Mouse (Mus musculus) forebrain, embryonic 12.5 days (tissue): ENCODE measurements around the gene Pilrb2. TPM values are rescaled to one million over a fixed set of nuclear protein-coding genes. Genes with fewer than 3 reads are reported as not detected.

Experiments used
- ATAC-seq: fragments of 200-750 bp; cut with Nextera tagmentation; 2 replicates; pipeline ENCODE4 v1.8.0; 2017; ENCODE audit warnings: moderate TSS enrichment; ENCODE audit not compliant: low FRiP score
- H3K27ac ChIP-seq: fragments of 300-500 bp; sonication (generic); 2 replicates; pipeline ENCODE4 v1.5.1; 2016; ENCODE audit warnings: mild to moderate bottlenecking
- H3K27me3 ChIP-seq: fragments of 300-500 bp; sonication (generic); 2 replicates; pipeline ENCODE4 v1.6.1; 2016; ENCODE audit warnings: mild to moderate bottlenecking
- H3K36me3 ChIP-seq: fragments of 300-500 bp; sonication (generic); replicated peaks from 2 replicates; pipeline ENCODE4 v1.6.1; 2016; ENCODE audit warnings: mild to moderate bottlenecking
- H3K4me1 ChIP-seq: fragments of 300-500 bp; sonication (generic); 2 replicates; pipeline ENCODE4 v1.6.1; 2016
- H3K4me2 ChIP-seq: fragments of 300-500 bp; sonication (generic); 2 replicates; pipeline ENCODE4 v1.6.1; 2016; ENCODE audit warnings: mild to moderate bottlenecking, moderate library complexity
- H3K4me3 ChIP-seq: fragments of 300-500 bp; sonication (generic); replicated peaks from 2 replicates; pipeline ENCODE4 v1.5.1; 2016; ENCODE audit warnings: mild to moderate bottlenecking
- H3K9ac ChIP-seq: fragments of 300-500 bp; sonication (generic); 2 replicates; pipeline ENCODE4 v1.6.1; 2016; ENCODE audit warnings: mild to moderate bottlenecking
- H3K9me3 ChIP-seq: fragments of 300-500 bp; sonication (generic); 2 replicates; pipeline ENCODE4 v1.6.1; 2016
- WGBS: fragments of 180-500 bp; shearing (Covaris S2); methylation state at CpG from one replicate; pipeline ENCODE4 v1.1.7; 2016; 5-methylcytosine and 5-hydroxymethylcytosine counted together
- polyA plus RNA-seq: library from polyadenylated mRNA; unstranded; fragments of >200 nt; fragmentation: Nextera tagmentation; extraction: Ambion mirVana; gene quantifications from 2 replicates; pipeline ENCODE4 v1.2.1, GENCODE M21; 2016

The Pilrb2 gene
- polyA plus RNA-seq, 1 experiment from 2014 or later, result not detected

DNA sequence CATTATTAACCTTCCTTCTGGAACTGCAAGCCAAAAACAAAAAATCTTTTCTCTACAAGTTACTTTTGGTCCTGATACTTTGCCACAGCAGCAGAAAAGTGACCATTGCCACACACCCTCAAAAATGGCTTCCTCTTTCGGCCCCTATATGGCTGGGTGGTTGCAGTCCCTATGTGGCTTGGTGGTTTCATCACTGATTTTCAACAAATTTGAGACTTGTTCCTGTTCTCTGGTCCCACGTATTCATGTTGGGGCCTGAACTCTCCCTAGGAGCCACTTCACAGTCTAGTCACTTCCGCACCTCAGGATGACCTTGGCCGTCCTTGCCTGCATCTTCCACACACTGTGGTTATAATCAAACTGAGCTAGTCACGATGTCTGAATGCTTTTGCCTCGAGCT is 42.9 kb downstream of the Pilrb2 start:
- H3K27me3 ChIP-seq, result no peaks in the 10 kb centered on the region
- no peak for ATAC-seq
- WGBS, result 83% methylated on average over 6 of the region's 6 CpGs
- H3K9ac ChIP-seq, result no peak overlapping the region
- no peak overlapping the region for H3K27ac ChIP-seq
- H3K36me3 ChIP-seq, result no peaks in the 10 kb centered on the region
- H3K4me3 ChIP-seq, result no peak overlapping the region
- no peaks in the 10 kb centered on the region for H3K4me1 ChIP-seq
- H3K4me2 ChIP-seq, result no peak overlapping the region
- no peaks in the 10 kb centered on the region for H3K9me3 ChIP-seq

- Histone ChIP-seq H3K36me3 (no peaks in the 10 kb centered on the region), H3K9me3 (no peaks in the 10 kb centered on the region), H3K9ac (no peak overlapping the region), H3K4me1 (no peaks in the 10 kb centered on the region), H3K4me3 (no peak overlapping the region), H3K4me2 (no peak overlapping the region), H3K27me3 (no peaks in the 10 kb centered on the region), H3K27ac (no peak overlapping the region)
- WGBS, result 67% methylated on average over 7 of the region's 7 CpGs
- ATAC-seq, result no peak
These were observed 45.2 kb downstream of the Pilrb2 start for GRCm38 (mm10) chr5:137826421-137826820.

- ATAC-seq, result no peak
- Histone ChIP-seq H3K27ac (no peak overlapping the region), H3K9ac (no peak overlapping the region), H3K4me3 (no peak overlapping the region), H3K4me1 (no peaks in the 10 kb centered on the region), H3K27me3 (no peaks in the 10 kb centered on the region), H3K4me2 (no peak overlapping the region), H3K36me3 (no peaks in the 10 kb centered on the region), H3K9me3 (no peaks in the 10 kb centered on the region)
- WGBS, result 81% methylated on average over 2 of the region's 2 CpGs
These were observed 45.6 kb downstream of the Pilrb2 start for GRCm38 (mm10) chr5:137825971-137826370.

- Histone ChIP-seq H3K4me1 (no peaks in the 10 kb centered on the region), H3K36me3 (no peaks in the 10 kb centered on the region), H3K4me2 (no peak overlapping the region), H3K27ac (no peak overlapping the region), H3K27me3 (no peaks in the 10 kb centered on the region), H3K4me3 (no peak overlapping the region), H3K9ac (no peak overlapping the region), H3K9me3 (no peaks in the 10 kb centered on the region)
- 93% methylated on average over 3 of the region's 3 CpGs for whole genome bisulfite sequencing
- no peak for ATAC-seq
These were observed 46.6 kb downstream of the Pilrb2 start for GRCm38 (mm10) chr5:137825030-137825429.

GRCm38 (mm10) chr5:137823455-137824045 is 48.1 kb downstream of the Pilrb2 start:
- Histone ChIP-seq H3K4me3 (no peak overlapping the region), H3K9ac (no peak overlapping the region), H3K4me1 (no peaks in the 10 kb centered on the region), H3K4me2 (no peak overlapping the region), H3K9me3 (no peaks in the 10 kb centered on the region), H3K27me3 (no peaks in the 10 kb centered on the region), H3K36me3 (no peaks in the 10 kb centered on the region), H3K27ac (no peak overlapping the region)
- 91% methylated on average over 6 of the region's 6 CpGs for WGBS
- no peak for ATAC-seq

DNA sequence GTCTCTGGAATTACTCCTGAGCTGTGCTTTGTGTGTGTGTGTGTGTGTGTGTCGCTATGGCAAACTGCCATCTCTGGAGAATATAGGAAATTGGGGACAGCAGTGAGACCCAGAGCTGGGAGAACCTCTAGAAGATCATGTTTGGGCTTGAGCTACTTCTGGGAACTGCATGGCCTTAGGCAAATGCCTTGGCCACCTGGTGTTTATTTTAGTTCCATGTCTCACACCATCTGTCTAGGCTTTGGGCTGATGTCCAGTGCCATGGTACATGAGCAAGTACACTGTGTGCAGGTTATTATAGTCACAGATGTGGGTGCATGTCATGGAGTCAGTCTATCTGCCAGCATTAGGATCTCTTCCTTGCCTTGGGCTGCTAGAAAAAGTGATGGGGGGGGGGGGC is 49.0 kb downstream of the Pilrb2 start:
- H3K27ac ChIP-seq, result no peak overlapping the region
- no peaks in the 10 kb centered on the region for H3K9me3 ChIP-seq
- no peak overlapping the region for H3K9ac ChIP-seq
- ATAC-seq, result no peak
- WGBS, result 85% methylated on average over 1 of the region's 1 CpGs
- H3K4me3 ChIP-seq, result no peak overlapping the region
- no peaks in the 10 kb centered on the region for H3K36me3 ChIP-seq
- H3K27me3 ChIP-seq, result no peaks in the 10 kb centered on the region
- H3K4me2 ChIP-seq, result no peak overlapping the region
- H3K4me1 ChIP-seq, result no peaks in the 10 kb centered on the region

- Histone ChIP-seq H3K4me1 (no peaks in the 10 kb centered on the region), H3K36me3 (no peaks in the 10 kb centered on the region), H3K27me3 (no peaks in the 10 kb centered on the region), H3K4me3 (no peak overlapping the region), H3K27ac (no peak overlapping the region), H3K9me3 (no peaks in the 10 kb centered on the region), H3K9ac (no peak overlapping the region), H3K4me2 (no peak overlapping the region)
- ATAC-seq, result no peak
- WGBS, result 75% methylated on average over 4 of the region's 4 CpGs
These were observed 49.5 kb downstream of the Pilrb2 start for GRCm38 (mm10) chr5:137822126-137822525.

DNA sequence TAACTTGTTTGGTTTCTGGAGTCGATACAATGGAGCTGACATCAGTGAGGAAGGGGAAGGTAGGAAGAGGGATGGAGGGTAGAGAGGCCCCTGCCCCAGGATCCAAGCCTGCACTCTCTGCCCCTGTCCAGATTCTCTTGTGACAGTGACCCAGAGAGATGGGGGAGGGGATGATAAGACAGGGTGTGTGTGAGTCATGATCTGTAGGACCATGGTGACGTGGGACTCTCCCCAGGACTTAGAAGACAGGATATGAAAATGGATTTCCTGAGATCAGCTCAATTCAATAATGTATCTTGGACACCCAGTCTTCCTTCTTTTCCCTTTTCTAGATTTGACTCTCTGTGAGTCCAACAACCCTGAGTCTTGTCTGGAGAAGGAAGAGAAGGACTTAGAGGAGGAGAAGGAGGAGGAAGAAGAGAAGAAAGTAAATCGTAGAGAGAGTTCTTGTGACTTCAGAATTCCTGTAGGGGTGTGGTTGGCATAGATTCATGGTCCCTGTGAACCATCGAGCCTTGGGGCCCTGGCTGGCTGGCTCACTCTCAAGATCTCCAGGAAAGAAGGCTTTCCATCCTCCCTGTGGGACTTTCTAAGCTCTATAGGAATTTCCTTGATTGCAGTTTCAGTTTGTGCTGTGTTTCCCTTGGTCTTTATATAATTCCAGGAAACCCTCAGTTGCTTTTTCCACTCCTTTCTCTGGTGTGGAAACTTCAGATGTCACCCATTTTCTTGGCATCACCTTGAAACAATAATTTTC is 54.0 kb downstream of the Pilrb2 start:
- H3K27ac ChIP-seq, result no peak overlapping the region
- H3K9me3 ChIP-seq, result no peaks in the 10 kb centered on the region
- no peak overlapping the region for H3K9ac ChIP-seq
- no peaks in the 10 kb centered on the region for H3K36me3 ChIP-seq
- H3K4me1 ChIP-seq, result no peaks in the 10 kb centered on the region
- H3K4me2 ChIP-seq, result no peak overlapping the region
- ATAC-seq, result no peak
- no peaks in the 10 kb centered on the region for H3K27me3 ChIP-seq
- H3K4me3 ChIP-seq, result no peak overlapping the region
- whole genome bisulfite sequencing, result 79% methylated on average over 4 of the region's 4 CpGs

Other genes starting within 250 kb of the Pilrb2 start
- gene Fbxo24, start 242.8 kb downstream of the Pilrb2 start, polyA plus RNA-seq, result 0.26 and 0.45 TPM in 2 replicates
- gene Lrch4, start 242.7 kb downstream of the Pilrb2 start, polyA plus RNA-seq, result 29.8 and 35.1 TPM in 2 replicates
- gene Gm20605, start 242.6 kb downstream of the Pilrb2 start, polyA plus RNA-seq, result 9.6 and 10.1 TPM in 2 replicates
- 9.0 and 10.5 TPM in 2 replicates for gene Sap25, start 230.5 kb downstream of the Pilrb2 start, polyA plus RNA-seq
- gene Irs3, start 226.1 kb downstream of the Pilrb2 start, polyA plus RNA-seq, result not detected in 2 replicates
- gene Agfg2, start 187.1 kb downstream of the Pilrb2 start, polyA plus RNA-seq, result 28.2 and 31.1 TPM in 2 replicates
- gene Nyap1, start 130.2 kb downstream of the Pilrb2 start, polyA plus RNA-seq, result 19.5 and 22.6 TPM in 2 replicates
- gene Tsc22d4, start 126.1 kb downstream of the Pilrb2 start, polyA plus RNA-seq, result 68.6 and 73.2 TPM in 2 replicates
- gene Ppp1r35, start 93.0 kb downstream of the Pilrb2 start, polyA plus RNA-seq, result 55.7 and 60.1 TPM in 2 replicates
- gene Mepce, start 84.2 kb downstream of the Pilrb2 start, polyA plus RNA-seq, result 13.4 and 15.4 TPM in 2 replicates
- 14.6 and 15.2 TPM in 2 replicates for gene Zcwpw1, start 84.0 kb downstream of the Pilrb2 start, polyA plus RNA-seq
- gene Pilra, start 35.5 kb downstream of the Pilrb2 start, polyA plus RNA-seq, result 0.13 and 0.22 TPM in 2 replicates
- gene Pilrb1, start 13.7 kb downstream of the Pilrb2 start, polyA plus RNA-seq, result not detected in 2 replicates
- gene Cyp3a13, start 49.8 kb upstream of the Pilrb2 start, polyA plus RNA-seq, result not detected in 2 replicates
- gene Gjc3, start 91.3 kb upstream of the Pilrb2 start, polyA plus RNA-seq, result not detected in 2 replicates
- not detected in 2 replicates for gene Azgp1, start 109.7 kb upstream of the Pilrb2 start, polyA plus RNA-seq
- gene Smok3a, start 149.4 kb upstream of the Pilrb2 start, polyA plus RNA-seq, result not detected in 2 replicates
- gene Smok3b, start 149.6 kb upstream of the Pilrb2 start, polyA plus RNA-seq, result not detected in 2 replicates
- not detected in 2 replicates for gene Smok3c, start 181.4 kb upstream of the Pilrb2 start, polyA plus RNA-seq
- 36.2 and 39.4 TPM in 2 replicates for gene Zkscan1, start 213.3 kb upstream of the Pilrb2 start, polyA plus RNA-seq
- gene Zscan21, start 245.1 kb upstream of the Pilrb2 start, polyA plus RNA-seq, result 101 and 103 TPM in 2 replicates